Mouse (Mus musculus): ENCODE measurements at regions not wholly inside any gene's neighbourhood (a gene's known extent, or its start where the extent isn't known, plus 50 kb on each side); places are given as distances from the start of the nearest gene placed in this dataset.

GRCm38 (mm10) chr7:137745991-137746390, 308.6 kb downstream of the Glrx3 start:
- no peak for TF ChIP-seq CTCF (IDR thresholded peaks at IDR 0.05)
- no peak for TF ChIP-seq EP300 (IDR thresholded peaks at IDR 0.05; ENCODE audit: insufficient read depth, low read depth, low read length)

Measured in heart, adult 2 months (tissue).